Mouse (Mus musculus) right cerebral cortex, postnatal 10 days (tissue): ENCODE data around the gene Cacna2d4.

Experiments used
- DNase-seq, 2 experiments: peaks; one replicate each; pipeline ENCODE4 v3.0.0; 2021; ENCODE audit warnings: low spot score in 2 of 2

Gene Cacna2d4

DNA sequence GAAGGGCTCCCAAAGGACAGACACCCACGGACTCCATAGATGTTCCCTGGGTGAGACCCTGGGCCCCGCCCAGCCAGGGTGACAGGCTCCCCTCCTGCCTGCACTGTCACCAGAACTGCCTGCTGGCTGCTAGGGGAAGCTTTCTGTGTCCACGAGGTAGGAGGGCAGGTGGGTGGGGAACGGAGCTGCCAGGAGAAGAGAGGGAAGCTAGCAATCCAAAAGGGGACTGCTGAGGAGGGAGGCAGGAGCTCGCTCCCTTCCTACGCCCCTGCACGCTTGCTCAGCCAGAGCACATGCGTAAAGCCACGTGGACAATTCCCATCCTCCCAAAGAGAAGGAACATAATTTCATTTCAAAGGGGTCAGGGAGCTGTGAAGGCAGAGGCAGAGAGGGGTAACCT, 73.8 kb downstream of the Cacna2d4 start:
- DNase-seq, result peak; percentile 66 to 74

DNA sequence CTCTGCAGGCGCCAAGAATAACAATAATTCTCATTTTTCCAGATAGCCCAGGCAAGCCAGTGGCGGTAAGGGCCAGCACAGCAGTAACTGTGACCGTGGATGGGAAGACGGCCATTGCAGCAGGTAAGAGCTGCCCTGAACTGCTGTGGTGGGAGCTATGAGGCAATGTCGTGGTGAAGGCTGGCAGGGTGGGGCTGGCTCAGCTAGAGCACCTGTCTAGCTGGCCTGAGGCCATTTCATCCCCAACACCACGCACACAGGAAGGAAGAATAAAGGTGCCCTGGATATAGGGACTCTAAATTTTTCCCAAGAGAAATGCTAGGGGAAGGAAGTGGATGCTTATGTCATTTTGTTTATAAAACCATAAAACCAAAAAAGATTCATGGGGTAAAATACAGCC, 76.1 kb downstream of the Cacna2d4 start:
- DNase-seq, result peak in 1 of 2 experiments; percentile 30

DNA sequence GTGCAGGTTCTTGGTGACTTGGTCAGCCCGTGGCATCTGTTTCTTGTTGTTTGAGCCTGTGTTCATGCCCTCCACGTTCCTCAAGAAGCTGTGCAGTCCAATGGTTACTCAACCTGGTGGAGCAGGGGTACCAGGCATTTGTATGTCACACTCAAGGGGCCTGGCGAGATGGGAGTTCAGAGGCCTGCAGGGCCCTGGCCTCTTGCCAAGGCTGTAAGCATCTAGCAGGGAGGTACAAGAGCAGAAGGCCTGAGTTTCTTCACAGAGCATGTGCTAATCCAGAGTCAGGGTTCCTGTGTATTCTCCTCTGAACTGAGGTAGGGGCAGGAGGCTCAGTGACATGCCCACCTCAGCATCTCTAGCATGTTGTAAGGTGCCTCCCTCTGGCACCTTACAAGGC, 76.8 kb downstream of the Cacna2d4 start:
- DNase-seq, result peak; percentile 41 to 51

DNA sequence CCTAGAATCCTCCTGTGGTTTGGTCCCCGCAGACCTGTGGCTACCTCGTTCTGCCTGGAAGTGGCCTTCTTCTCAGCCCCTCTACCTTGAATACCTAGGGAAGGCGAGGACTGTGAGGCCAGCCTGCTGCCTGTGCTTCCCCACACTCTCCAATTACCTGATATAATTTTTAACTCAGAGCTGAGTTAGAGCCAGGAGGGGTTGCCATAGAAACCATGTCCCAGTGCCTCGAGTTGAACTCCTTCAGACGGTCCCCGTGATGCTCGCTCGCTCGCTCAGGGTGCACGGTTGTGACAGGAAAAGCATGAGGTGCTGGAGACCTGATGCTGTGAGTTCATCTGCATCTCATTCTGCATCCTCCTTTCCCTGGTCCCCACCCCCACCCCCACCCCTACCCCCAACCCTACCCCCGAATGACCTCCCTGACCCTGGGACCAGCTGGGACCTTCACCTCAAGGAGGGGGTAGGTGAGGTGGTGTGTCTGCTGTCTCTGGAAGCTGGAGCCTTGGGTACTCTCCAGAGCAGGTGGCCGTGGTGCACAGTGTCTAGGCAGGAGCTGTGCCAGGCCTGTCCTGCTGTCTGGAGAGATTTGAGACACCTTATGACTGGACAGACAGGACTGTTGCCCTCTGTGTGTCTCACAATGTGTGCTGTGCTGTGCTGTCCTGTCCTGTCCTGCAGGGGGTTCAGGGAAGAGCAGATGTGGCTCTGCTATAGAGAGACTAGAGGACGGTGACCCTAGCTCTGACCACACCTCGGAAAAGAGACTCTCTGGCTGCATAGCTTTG, 77.5 kb downstream of the Cacna2d4 start:
- DNase-seq, result peak; percentile 81 to 85

DNA sequence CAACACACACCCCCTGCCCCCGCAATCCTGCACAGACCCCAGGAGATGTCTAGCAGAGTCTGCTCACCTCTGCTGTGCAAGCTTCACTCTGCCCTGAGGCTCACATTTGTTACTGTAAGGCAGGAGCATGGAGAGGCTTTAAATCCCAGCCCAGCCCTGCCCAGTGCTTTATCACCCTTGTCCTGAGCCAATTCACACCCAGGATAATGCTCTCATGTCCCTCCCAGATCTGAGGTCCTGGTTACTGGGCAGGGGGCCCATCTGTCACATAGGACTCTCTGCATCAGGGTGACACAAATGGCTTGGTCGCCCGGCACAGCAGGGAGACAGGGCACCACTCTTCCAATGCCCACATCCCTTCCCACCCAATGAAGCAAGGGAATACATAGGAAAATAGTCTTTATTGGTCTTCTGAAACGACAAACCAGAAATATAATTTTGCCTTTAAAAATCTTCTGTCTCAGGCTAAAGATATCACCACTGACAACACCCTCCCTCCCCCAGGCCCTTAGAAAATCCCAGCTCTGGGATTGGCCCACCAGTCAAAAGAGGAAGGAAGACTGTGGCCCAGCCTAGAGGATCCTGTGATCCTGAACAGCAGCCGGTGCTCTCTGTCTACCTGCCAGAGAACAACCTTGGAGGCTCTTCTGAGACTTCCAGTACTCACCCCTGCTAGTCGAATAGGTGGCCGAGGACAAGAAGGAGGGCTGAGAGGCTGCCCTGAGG, 78.6 kb downstream of the Cacna2d4 start:
- peak; percentile 66 to 77 for DNase-seq

DNA sequence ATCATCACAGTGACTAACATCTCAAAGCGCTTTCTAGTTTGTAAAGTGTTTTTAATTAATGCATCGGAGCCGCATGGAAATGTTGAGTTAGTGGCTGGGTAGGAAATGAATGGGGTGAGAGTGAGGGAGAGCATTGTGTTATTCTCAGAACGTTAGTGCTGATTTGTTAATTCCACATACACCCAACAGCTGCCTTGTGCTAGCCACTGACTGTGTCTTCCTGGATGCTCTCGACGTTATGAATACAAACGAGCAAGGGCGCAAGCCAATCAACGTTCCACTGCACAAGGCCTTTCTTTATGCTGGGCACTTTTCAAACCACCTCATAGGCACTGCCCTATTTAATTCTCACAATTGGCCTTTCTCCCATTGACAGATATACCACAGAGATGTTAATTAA, 82.4 kb downstream of the Cacna2d4 start:
- peak; percentile 63 to 84 for DNase-seq

DNA sequence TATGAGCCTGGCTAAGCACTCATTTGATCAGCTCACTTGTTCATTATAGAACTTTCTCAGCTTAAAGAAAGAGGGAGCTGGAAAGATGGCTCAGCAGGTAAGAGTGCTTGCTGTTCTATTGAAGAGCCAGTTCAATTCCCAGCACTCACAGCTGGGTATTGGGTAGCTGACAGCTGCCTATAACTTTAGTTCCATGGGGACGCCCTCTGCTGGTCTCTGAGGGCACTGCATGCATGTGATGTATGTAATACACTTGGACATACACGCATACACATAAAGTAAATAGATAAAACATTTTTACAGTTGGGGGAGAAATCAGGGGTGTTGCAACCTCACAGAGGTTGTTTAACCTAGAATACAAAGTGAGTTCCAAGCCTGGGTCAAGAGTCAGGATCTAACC, 83.0 kb downstream of the Cacna2d4 start:
- peak in 1 of 2 experiments; percentile 45 for DNase-seq

DNA sequence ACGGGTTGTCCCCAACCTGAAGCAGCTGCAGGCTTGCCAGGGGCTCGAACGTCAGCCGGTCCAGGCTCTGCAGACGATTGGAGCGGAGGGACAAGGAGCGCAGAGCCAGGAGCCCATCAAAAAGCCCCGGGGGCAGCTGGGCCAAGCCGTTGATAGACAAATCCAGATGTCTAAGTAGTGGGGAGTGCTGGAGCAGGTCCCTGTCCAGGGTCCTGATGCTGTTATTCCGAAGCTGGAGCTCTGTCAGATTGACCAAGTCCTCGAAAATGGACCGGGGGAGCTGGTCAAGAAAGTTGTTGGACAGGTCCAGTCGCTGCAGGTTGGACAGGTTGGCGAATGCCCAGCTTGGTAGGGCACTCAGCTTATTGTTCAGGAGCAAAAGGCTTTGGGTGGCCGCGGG, 84.2 kb downstream of the Cacna2d4 start:
- peak in 1 of 2 experiments; percentile 38 for DNase-seq

DNA sequence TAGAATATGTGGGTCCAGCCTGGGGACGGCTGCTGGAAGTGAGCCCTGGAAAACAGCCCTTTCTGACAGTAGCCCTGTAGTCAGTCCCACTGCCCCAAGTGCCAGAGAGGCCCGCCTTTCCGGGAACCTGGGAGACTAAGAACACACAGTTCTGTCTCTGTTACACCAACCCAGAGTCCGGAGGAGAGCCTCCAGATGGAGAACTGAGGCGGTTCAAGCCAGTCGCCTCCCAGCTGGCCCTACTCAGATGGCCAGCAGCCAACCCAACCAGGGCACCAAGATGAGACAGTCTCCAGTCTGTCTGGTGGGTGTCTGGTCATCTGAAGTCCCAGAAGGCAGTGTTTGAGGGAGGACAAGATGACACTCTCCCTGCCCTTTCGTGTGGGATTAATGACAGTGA, 85.4 kb downstream of the Cacna2d4 start:
- DNase-seq, result peak; percentile 79 to 86

DNA sequence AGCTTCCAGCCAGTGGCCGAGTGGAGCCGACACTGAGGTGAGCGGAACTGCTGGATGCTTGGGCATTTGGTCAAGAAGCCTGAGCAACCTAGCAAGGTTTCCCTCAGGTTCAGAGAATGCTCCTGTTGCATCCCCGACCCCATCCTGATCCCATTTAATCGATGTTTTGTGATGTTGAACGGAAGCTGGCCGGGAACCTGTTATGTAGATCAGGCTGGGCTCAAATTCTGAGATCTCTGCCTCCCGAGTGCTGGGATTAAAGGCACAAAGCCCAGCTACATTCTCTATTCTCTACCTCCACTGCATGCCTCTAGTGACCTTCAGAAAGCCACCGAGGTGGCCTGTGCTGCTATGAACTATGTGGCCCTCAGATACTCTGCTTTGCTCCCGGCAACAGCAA, 88.5 kb downstream of the Cacna2d4 start:
- no peak for DNase-seq

DNA sequence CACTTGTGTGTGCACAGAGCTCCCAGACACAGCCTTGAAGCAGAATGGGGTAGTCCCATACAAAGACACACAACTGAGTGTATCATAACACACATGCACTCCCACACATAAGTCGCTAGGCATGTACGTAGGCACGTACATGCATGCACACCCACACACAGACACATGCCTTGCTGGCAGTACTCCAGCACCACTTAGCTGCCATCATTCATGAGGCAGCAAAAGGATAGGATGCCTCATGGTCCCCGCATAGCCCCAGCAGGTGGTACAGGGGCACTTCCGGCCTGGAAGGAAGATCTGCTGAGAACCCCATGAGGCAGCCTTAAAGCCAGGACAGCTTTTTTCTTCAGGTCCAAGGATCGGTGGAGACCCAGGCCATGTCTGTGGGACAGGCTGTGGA, 89.7 kb downstream of the Cacna2d4 start:
- no peak for DNase-seq

DNA sequence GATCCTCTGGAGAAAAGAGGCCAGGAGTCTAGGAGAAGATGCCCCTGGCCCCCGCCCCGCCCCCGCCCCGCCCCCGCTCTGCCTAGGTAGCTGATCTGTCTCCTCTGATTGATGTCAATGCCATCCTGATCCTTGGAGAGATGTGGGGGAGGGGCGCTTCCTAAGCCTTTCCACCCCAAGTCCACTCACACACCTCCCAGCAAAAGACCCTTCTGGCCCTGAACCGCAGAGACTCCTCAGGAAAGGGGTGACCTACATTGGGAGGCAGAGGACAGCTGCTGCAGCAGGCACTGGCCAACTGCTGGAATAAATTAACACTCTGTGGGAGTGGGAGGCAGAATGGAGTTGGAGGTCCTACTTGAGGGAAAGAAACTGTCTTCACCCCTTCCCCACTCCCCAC, 90.2 kb downstream of the Cacna2d4 start:
- DNase-seq, result no peak

DNA sequence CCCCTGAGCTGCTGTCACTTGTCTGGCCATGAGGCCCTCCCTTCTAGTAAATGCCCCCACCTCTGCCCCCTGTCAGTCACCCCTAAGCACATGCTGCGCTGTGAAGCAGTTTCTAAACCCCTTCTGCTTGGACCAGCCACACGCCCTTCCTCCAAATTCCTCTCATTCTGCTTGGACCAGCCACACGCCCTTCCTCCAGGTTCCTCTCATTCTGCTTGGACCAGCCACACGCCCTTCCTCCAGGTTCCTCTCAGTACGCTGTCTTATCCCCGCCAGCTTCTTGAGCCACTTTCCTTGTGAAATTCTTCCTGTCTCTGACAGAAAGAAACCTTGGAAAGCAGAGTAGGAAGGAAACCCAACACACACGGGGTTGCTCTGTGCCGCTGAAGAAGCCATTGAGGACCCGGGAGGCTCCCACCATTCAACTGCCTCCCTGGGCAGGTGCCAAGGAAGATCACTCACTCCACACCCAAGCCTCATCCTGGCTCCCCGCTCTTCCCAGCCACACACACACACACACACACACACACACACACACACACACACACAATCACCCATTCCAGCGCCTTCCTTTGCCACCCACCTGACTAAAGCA, 92.3 kb downstream of the Cacna2d4 start:
- DNase-seq, result peak; percentile 77 to 79

DNA sequence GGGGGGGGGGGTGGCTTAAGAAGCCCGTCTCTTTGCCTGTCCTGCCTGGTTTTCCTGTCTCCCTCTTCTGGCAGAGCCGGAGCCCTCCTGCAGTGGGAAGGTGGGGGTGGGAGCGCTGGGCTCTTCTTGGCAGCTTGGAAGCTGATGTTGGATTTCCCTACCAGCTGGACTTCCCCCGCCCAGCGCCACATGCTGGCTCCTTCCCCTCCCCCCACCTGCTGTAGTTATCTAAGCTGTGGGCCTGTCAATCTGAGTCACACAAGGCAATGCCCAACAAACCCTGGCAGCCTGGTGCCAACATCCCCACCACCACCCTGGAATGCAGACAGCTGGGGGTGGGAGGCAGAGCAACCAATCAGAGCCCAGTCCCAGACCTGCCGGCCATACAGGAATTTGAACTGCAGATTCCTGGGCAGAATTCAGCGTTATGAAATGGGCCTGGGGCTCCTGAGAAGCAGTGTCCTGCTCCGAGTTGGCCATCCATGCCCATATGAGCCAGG, 92.9 kb downstream of the Cacna2d4 start:
- peak; percentile 93 to 96 for DNase-seq

DNA sequence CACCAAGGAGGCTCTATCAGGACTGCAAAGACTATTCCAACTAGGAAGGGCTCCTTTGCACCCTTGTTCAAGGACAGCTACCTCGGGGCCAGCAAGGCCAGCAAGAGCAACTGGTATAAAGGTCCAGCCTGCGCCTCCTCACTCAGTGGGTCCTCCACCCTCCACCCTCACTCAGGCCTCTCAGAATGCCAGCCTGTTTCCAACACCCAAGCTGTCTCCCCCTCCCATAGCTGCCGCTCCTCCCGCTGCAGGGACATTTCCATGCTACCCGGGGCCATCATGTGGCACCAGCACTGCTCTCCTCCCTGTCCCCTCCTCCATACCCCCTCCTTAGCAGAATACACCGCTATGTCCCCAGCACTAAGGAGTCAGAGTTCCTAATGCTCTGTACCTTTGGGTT, 93.6 kb downstream of the Cacna2d4 start:
- peak; percentile 63 to 73 for DNase-seq

DNA sequence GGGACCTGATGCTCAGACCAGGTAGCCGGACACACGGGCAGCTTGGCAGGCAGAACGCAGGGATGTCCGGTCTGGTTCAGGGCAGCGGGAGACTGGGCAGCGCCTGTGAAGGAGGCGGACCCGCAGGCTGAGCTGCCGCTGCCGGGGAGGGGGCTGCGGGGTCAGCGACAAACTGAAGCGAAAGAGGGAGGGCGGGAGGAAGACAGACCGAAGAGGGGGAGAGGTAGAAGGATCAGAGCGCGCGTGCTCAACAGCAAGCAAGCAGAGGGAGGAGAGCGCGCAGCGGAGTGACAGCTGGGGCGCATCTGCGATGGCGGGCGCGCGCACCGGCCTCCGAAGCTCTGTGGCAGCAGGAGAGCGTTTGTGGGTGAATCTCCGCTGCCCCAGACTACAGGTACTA, 94.2 kb downstream of the Cacna2d4 start, which contains the start of gene Lrtm2:
Gene Lrtm2, minus strand, starts transcription at position 261 of the 400 bp plus-strand sequence.
- peak; percentile 86 to 89 for DNase-seq

DNA sequence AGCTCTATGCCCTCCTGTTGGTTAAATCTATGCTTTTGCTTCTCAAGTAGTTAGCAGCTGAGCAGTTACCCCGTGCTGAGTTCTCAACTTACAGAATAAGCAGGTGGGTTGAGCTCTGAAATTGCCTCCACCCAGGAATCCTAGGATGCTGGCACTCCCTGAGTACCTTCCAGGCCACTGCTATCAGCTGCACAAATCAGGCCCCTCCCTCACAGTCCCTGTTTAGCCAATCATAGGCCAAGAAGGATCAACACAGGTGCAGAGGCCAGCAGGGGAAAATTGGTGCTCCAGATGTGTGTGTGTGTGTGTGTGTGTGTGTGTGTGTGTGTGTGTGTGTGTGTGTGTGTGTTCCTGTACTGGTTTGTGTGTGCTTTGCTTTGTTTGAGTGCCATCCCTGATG, 95.8 kb downstream of the Cacna2d4 start:
- no peak for DNase-seq

DNA sequence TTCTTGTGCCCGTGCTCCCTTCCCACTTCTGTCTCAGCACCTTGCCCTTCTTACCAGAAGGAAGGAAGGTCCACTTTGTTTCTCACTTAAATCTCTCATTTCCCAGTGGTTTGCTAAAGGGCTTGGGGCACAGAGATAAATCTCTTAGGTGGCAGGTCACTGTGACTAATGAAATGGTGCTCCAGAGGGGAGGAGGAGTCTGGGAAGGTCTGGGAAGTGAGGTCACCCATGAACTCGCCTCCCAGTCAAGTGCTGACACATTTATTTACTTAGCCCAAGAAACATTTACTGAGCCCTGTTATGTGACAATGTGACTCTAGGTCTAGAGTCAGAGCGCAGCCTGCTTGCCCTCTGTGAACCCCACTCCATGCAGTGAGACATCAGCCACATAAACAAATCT, 96.9 kb downstream of the Cacna2d4 start:
- no peak for DNase-seq

DNA sequence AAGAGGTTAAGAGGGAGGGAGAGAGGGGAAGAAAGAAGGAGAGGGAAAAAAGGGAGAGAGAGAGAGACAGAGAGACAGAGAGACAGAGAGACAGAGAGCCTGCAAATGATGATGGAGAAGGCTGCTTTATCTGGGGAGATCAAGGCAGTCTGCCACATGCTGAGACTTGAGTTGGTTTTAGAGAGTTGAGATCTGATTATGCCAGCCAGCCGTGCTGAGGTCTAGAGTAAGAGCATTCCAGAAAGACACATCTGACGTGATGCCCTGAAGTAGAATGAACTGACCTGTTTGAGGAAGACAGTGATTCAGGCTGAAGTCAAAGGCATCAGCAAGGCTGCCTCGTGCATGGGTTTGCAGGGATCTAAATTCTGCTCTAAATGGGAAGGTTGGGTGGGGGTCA, 97.5 kb downstream of the Cacna2d4 start:
- DNase-seq, result no peak

DNA sequence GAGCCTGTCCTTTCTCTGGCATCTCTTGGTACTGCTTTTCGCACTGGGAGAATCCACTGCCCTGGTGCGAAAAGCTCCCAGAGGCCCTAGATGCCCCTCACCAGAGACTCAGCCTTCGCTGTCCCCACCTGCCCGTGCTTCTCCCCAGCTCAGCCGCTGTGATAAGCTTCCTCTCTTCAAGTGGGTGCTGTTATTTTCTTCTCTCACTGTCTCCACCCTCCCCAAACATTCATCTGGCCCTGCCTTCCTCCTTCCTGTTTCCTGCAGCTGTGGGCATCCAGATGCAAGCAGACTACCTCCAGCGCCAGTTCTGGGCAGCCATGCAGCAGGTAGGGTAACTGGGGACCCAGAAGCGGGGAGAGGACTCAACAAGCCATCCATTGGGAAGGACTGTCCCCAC, 99.8 kb downstream of the Cacna2d4 start:
- DNase-seq, result no peak

DNA sequence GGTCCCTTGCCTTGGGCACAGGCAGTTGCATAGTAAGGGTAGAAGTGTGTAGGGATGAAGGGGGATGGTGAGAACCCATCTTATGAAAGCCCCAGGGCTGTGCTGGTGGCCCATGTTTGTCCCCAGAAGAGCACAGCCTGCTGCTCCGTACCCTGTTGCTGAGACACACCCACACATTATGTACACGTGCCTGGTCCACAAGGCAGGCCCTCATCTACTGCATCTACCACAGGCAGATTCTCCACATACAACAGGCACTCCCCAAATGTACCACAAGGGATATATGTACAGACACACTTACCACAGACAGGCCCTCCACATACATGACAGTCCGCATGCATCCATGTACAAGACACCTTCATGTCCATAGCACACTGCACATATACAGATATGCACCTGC, 101.0 kb downstream of the Cacna2d4 start:
- no peak for DNase-seq

DNA sequence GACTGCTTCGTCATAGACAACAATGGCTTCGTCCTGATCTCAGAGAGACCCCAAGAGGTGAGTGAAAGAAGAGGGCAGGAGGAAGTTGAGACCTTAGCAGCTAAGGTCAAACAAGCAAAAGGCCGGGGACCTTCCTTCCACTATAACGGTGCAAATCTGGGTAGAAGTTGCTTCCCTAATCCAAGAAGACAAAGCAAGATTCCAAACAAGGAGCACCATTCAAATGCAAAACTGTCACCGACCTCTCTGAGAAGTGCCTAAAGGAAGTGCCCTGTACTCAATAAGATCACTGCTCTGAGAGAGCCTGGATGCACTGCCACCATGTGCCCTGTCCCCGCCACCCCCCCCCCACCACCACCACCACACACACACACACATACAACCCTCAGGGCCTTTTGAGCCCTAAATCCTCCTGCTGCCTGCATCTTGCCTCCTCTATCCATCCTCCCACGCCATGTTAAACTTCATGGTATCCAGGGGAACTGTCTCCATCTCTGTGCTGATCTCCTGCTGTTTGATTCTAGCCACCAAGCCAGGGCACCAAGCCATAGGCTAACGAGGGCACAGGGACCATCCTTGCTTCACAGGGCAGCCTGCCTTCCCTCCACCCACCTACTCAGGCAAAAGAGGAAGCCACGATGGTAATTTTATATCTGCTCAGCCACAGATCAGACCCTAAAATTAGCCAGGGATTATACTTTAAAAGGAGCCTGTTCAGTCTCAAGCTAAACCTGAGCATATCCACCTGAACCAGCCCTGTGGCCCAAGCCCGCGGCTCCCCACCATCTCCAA, 102.0 kb downstream of the Cacna2d4 start:
- no peak for DNase-seq
